Mouse (Mus musculus) thymus, adult 2 months (tissue): Measurements from ENCODE around the gene Nup107.

Source experiments
- CTCF ChIP-seq: fragments of 200-500 bp; IDR thresholded peaks from 2 replicates; pipeline ENCODE4 v1.5.1; 2012; ENCODE audit warnings: mild to moderate bottlenecking, control low read depth, low read length, moderate library complexity, borderline replicate concordance; ENCODE audit not compliant: control insufficient read depth, poor library complexity, insufficient read depth; ENCODE audit errors: extremely low read depth
- POLR2A ChIP-seq: fragments of 200-500 bp; IDR thresholded peaks from 2 replicates; pipeline ENCODE4 v1.6.1; 2012; ENCODE audit warnings: mild to moderate bottlenecking, low read length, control low read depth, moderate library complexity; ENCODE audit not compliant: control insufficient read depth, poor library complexity, insufficient read depth; ENCODE audit errors: extremely low read depth

- 0 out of 2 replicates have a peak, but pooled peaks have one; percentile 17 for TF ChIP-seq CTCF
- TF ChIP-seq POLR2A = no peak
Measured at GRCm38 (mm10) chr10:117709930-117710603, 82.4 kb downstream of the Nup107 start.
